Mouse (Mus musculus) stomach, postnatal 0 days (tissue): ENCODE results near the gene Nsmce4a.

ENCODE experiments used
- CTCF ChIP-seq: IDR thresholded peaks from 2 replicates; pipeline ENCODE4 v1.5.1; 2016; ENCODE audit warnings: antibody characterized with exemption, low read depth, mild to moderate bottlenecking, moderate library complexity
- EP300 ChIP-seq: optimal IDR thresholded peaks from 2 replicates; pipeline ENCODE3; 2016; ENCODE audit warnings: antibody characterized with exemption

DNA sequence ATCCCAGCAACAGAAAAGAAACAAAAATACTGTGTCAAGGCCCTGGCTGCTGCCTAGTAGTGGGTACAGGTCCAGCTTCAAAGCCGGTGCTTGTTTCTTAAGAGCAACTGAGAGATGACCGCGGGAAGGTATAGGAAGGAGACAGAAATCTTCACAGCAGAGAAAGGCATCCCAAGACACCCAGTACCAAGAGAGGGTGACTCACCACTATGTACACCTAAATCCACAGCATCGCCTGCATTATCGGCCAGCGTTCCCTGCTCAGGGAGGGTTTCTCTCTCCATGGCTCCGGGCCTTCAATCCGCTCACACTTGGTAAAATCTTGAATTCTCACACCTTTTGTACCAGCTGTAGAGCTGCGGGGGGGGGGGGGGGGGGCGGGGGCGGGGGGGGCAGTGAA, at the start of gene Nsmce4a:
- TF ChIP-seq CTCF (no peak), EP300 (no peak)
